Mouse (Mus musculus): ENCODE data around the gene Dvl3.
"Not testable (repeated sequence)": the region's sequence is repeated elsewhere in the genome, so short reads cannot be mapped to it uniquely, and the experiment has no call there.

DNA sequence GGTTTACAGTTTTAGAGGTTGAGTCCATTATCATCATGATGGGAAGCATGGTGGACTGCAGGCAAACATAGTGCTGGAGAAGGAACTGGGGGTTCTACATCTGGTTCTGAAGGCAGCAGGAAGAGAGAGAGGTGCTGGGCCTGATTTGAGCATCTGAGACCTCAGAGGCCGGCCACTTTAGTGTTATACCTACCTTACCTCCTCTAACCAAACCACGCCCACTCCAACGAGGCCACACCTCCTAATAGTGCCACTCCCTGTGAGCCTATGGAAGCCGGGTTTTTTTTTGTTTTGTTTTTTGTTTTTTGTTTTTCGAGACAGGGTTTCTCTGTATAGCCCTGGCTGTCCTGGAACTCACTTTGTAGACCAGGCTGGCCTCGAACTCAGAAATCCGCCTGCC is 33.1 kb upstream of the Dvl3 start:
- not testable (repeated sequence) for TF ChIP-seq CTCF (IDR thresholded peaks at IDR 0.05; ENCODE audit: borderline replicate concordance, control insufficient read depth, extremely low read depth, insufficient read depth, low read length, poor library complexity); POLR2A (IDR thresholded peaks at IDR 0.05; ENCODE audit: control insufficient read depth, extremely low read depth, insufficient read depth, low read length, poor library complexity)

Data from thymus, adult 2 months (tissue).